Mouse (Mus musculus): Measurements from ENCODE around the gene Il1rl2. TPM values are rescaled to one million over a fixed set of nuclear protein-coding genes. Genes with fewer than 3 reads are reported as not detected.

The Il1rl2 gene
- total and polyA plus RNA-seq, 3 experiments = 0.04 to 0.08 TPM; not detected in 1

GRCm38 (mm10) chr1:40340102-40340501 is 15.7 kb downstream of the Il1rl2 start (continued):
- no peak for TF ChIP-seq CTCF (IDR thresholded peaks at IDR 0.05 in 2 of 3, conservative IDR thresholded peaks at IDR 0.05 in 1 of 3; ENCODE audit: control insufficient read depth in 1 of 3, insufficient read depth in 1 of 3, low read depth in 2 of 3, low read length in 3 of 3, poor library complexity in 1 of 3, severe bottlenecking in 1 of 3)
- no peak for TF ChIP-seq CHD1 (IDR thresholded peaks at IDR 0.05; ENCODE audit: low read depth, low read length)
- no peak for TF ChIP-seq ETS1 (IDR thresholded peaks at IDR 0.05; ENCODE audit: low read depth, low read length)
- TF ChIP-seq ZMIZ1 (IDR thresholded peaks at IDR 0.05; ENCODE audit: low read depth, low read length) = no peak
- no peak for TF ChIP-seq ELF1 (IDR thresholded peaks at IDR 0.05; ENCODE audit: low read depth, low read length)
- TF ChIP-seq SMC3 (IDR thresholded peaks at IDR 0.05; ENCODE audit: low read depth, low read length) = no peak
- TF ChIP-seq MYC (IDR thresholded peaks at IDR 0.05; ENCODE audit: low read depth, low read length) = 0 out of 2 replicates have a peak, but pooled peaks have one; percentile 9
- TF ChIP-seq GATA1 (IDR thresholded peaks at IDR 0.05; ENCODE audit: low read depth, low read length) = peak; percentile 77
- no peak for TF ChIP-seq BHLHE40 (IDR thresholded peaks at IDR 0.05; ENCODE audit: borderline replicate concordance, low read depth, low read length)
- TF ChIP-seq MAX (IDR thresholded peaks at IDR 0.05; ENCODE audit: low read length) = no peak
- no peak for TF ChIP-seq POLR2AphosphoS2 (IDR thresholded peaks at IDR 0.05; ENCODE audit: low read length)
- no peak for TF ChIP-seq USF1 (IDR thresholded peaks at IDR 0.05; ENCODE audit: low read depth, low read length)
- TF ChIP-seq ZNF384 (IDR thresholded peaks at IDR 0.05; ENCODE audit: low read depth, low read length) = no peak
- TF ChIP-seq MAFK (IDR thresholded peaks at IDR 0.05; ENCODE audit: borderline replicate concordance, low read depth, low read length) = no peak
- TF ChIP-seq USF2 (IDR thresholded peaks at IDR 0.05; ENCODE audit: borderline replicate concordance in 1 of 2, insufficient read depth in 1 of 2, low read depth in 1 of 2, low read length in 2 of 2) = no peak
- TF ChIP-seq HCFC1 (IDR thresholded peaks at IDR 0.05; ENCODE audit: low read depth, low read length) = no peak
- TF ChIP-seq KAT2A (conservative IDR thresholded peaks at IDR 0.05; ENCODE audit: low read depth, low read length) = no peak
- no peak for TF ChIP-seq ZC3H11A (IDR thresholded peaks at IDR 0.05; ENCODE audit: low read depth, low read length)

GRCm38 (mm10) chr1:40352158-40352903 is 27.9 kb downstream of the Il1rl2 start:
- peak; percentile 81 for DNase-seq (ENCODE audit: low read depth, low spot score)
- TF ChIP-seq EP300 (IDR thresholded peaks at IDR 0.05; ENCODE audit: low read depth in 1 of 2, low read length in 2 of 2) (peak; percentile 70 to 75; a peak in 2 of 4 replicates), ZC3H11A (IDR thresholded peaks at IDR 0.05; ENCODE audit: low read depth, low read length) (no peak), ETS1 (IDR thresholded peaks at IDR 0.05; ENCODE audit: low read depth, low read length) (peak; percentile 27; the same call in 1 of the 2 replicates), TBP (IDR thresholded peaks at IDR 0.05; ENCODE audit: low read depth, low read length) (no peak), TCF12 (IDR thresholded peaks at IDR 0.05; ENCODE audit: low read depth, low read length) (peak; percentile 73; the same call in 1 of the 2 replicates), HCFC1 (IDR thresholded peaks at IDR 0.05; ENCODE audit: low read depth, low read length) (no peak; the same call in 1 of the 2 replicates), POLR2AphosphoS2 (IDR thresholded peaks at IDR 0.05; ENCODE audit: low read length) (no peak), SIN3A (IDR thresholded peaks at IDR 0.05; ENCODE audit: low read length) (0 out of 2 replicates have a peak, but pooled peaks have one; percentile 39), GATA1 (IDR thresholded peaks at IDR 0.05; ENCODE audit: low read depth, low read length) (peak; percentile 74), NRF1 (IDR thresholded peaks at IDR 0.05; ENCODE audit: insufficient read depth, low read depth, low read length, poor library complexity, severe bottlenecking) (no peak), RCOR1 (IDR thresholded peaks at IDR 0.05; ENCODE audit: low read depth, low read length) (peak; percentile 48; the same call in 1 of the 2 replicates)
- Histone ChIP-seq H3K9ac (ENCODE audit: control insufficient read depth, low read depth, low read length, poor library complexity, severe bottlenecking) (no peak overlapping the region), H3K4me3 (ENCODE audit: control insufficient read depth in 1 of 2, insufficient read depth in 1 of 2, low read depth in 2 of 2, low read length in 2 of 2) (peak overlapping the region; percentile 9 to 18; a peak in 3 of 4 replicates), H3K27ac (ENCODE audit: control insufficient read depth, low read depth, low read length) (peak overlapping the region; percentile 63), H3K27me3 (ENCODE audit: control insufficient read depth in 1 of 2, insufficient read depth in 2 of 2, low read length in 2 of 2) (no peaks in the 10 kb centered on the region), H3K36me3 (ENCODE audit: control insufficient read depth in 1 of 2, insufficient read depth in 2 of 2, low read length in 2 of 2) (peaks cover 0 to 40% of the 10 kb centered on the region in 2 experiments; a peak in 2 of 4 replicates), H3K4me1 (ENCODE audit: control insufficient read depth in 1 of 2, insufficient read depth in 2 of 2, low read length in 2 of 2) (peaks cover 11 to 53% of the 10 kb centered on the region in 2 experiments), H3K9me3 (replicated peaks; ENCODE audit: insufficient read depth, low read length) (no peaks in the 10 kb centered on the region), H3K79me2 (ENCODE audit: control insufficient read depth, insufficient read depth, low read length, poor library complexity) (no peaks in the 10 kb centered on the region)

Measured in MEL (cell line).